Mouse (Mus musculus): Measurements from ENCODE around the gene Utp4.

DNA sequence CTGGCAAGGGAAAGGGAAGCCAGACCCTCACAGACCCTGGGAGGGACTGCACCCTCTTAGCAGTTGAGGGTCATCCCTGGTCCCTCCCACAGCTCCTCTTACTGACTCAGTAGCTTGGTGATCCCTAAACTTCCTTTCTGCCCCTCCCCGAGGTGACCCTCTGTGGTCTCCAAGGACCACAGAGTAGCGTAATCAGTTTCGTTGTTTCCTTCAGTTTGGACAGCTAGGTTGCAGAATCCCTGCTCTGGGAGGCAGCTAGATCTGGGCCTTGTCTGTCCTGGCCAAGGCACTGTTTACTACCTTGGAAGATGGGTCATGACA, 38.2 kb upstream of the Utp4 start:
- no peak for TF ChIP-seq POLR2A (IDR thresholded peaks at IDR 0.05; ENCODE audit: borderline replicate concordance, control insufficient read depth, low read depth, low read length)
- TF ChIP-seq CTCF (IDR thresholded peaks at IDR 0.05; ENCODE audit: control insufficient read depth, insufficient read depth, low read length): no peak

Data from bone marrow, adult 2 months (tissue).